Comparison of ENCODE assay signal across 16 mouse cellular contexts in the genomic region with DNA sequence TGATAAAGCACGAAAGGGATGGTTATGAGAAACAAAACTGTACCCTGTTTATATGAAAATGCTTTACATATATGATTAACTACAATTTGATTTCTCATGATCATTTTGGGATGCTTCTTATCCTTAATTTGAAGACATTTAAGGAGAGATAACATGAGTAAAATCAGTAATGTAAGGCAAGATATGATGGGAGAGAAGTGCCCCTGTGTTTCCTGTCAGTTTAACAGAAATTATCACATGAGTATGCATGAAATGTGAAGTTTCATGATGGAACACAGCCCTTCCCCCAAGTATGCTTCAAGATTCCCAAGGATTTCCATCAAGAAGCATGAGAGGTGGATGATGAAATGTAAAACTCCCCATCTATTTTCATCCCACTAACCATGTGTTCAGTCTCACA.
DNase-seq lines count a peak whose midpoint lies in the region; TF ChIP-seq lines count a peak whose summit lies in the region.
"Had no signal": no experiment of that assay in that cellular context is flagged by ENCODE, and none has a peak within 500 bp of the region (broad histone marks: within the 10 kb centered on the region; RNA-seq: fewer than 3 reads in every experiment).

No protein-coding gene starts in this region.

- intact Hi-C loops in left cerebral cortex, adult 2 months (cut with DNase I): no loop called here

- no peak for DNase-seq in MEL (ENCODE audit: low read depth, low spot score)
- no peak for DNase-seq in left cerebral cortex, adult 2 months (ENCODE audit: extremely low spot score in 1 of 2, low spot score in 2 of 2)
- DNase-seq: adrenal gland, adult 2 months; adrenal gland, adult 8-10 months; adrenal gland, postnatal 10 days; adrenal gland, postnatal 14 days; adrenal gland, postnatal 25 days; adrenal gland, postnatal 36 days; B cell, adult 2 months; cerebellum, adult 11 months; cerebellum, adult 11-12 months; cerebellum, adult 18-20 months; cerebellum, adult 2 months; cerebellum, adult 8-10 months had no signal

- H3K4me1 ChIP-seq in MEL (ENCODE audit: control insufficient read depth in 1 of 2, insufficient read depth in 2 of 2, low read length in 2 of 2): peaks cover 2 to 7% of the 10 kb centered on the region in 2 experiments; a peak in 3 of 4 replicates

- no peak for TF ChIP-seq POLR2A in MEL (IDR thresholded peaks at IDR 0.05; ENCODE audit: control insufficient read depth in 1 of 2, insufficient read depth in 1 of 2, low read depth in 1 of 2, low read length in 2 of 2, poor library complexity in 1 of 2)

- no peak overlapping the region for H3K27ac ChIP-seq in MEL (ENCODE audit: control insufficient read depth, low read depth, low read length)
- H3K27ac ChIP-seq in left cerebral cortex, adult 2 months: no peak overlapping the region

- peaks cover 0 to 15% of the 10 kb centered on the region in 2 experiments; a peak in 2 of 4 replicates for H3K36me3 ChIP-seq in MEL (ENCODE audit: control insufficient read depth in 1 of 2, insufficient read depth in 2 of 2, low read length in 2 of 2)
- H3K36me3 ChIP-seq: G1E had no signal

- H3K27me3 ChIP-seq in MEL (ENCODE audit: control insufficient read depth in 1 of 2, insufficient read depth in 2 of 2, low read length in 2 of 2): no peaks in the 10 kb centered on the region
- H3K27me3 ChIP-seq: CH12.LX had no signal

- H3K9ac ChIP-seq in MEL (ENCODE audit: control insufficient read depth, low read depth, low read length, poor library complexity, severe bottlenecking): no peak overlapping the region

- TF ChIP-seq EP300 in MEL (IDR thresholded peaks at IDR 0.05; ENCODE audit: low read depth in 1 of 2, low read length in 2 of 2): peak; percentile 64 to 84; a peak in 3 of 4 replicates

- no peaks in the 10 kb centered on the region for H3K79me2 ChIP-seq in MEL (ENCODE audit: control insufficient read depth, insufficient read depth, low read length, poor library complexity)

- TF ChIP-seq RAD21 in MEL (IDR thresholded peaks at IDR 0.05; ENCODE audit: low read depth, low read length): no peak

- no peaks in the 10 kb centered on the region for H3K9me3 ChIP-seq in MEL (replicated peaks; ENCODE audit: insufficient read depth, low read length)
- H3K9me3 ChIP-seq: G1E had no signal

- H3K4me3 ChIP-seq in MEL (ENCODE audit: control insufficient read depth in 1 of 2, insufficient read depth in 1 of 2, low read depth in 2 of 2, low read length in 2 of 2): no peak overlapping the region
- H3K4me3 ChIP-seq in left cerebral cortex, adult 2 months: no peak overlapping the region

- TF ChIP-seq CTCF in MEL (IDR thresholded peaks at IDR 0.05 in 2 of 3, conservative IDR thresholded peaks at IDR 0.05 in 1 of 3; ENCODE audit: control insufficient read depth in 1 of 3, insufficient read depth in 1 of 3, low read depth in 2 of 3, low read length in 3 of 3, poor library complexity in 1 of 3, severe bottlenecking in 1 of 3): no peak
- no peak for TF ChIP-seq CTCF in left cerebral cortex, adult 2 months (IDR thresholded peaks at IDR 0.05)

TF ChIP-seq in MEL, 35 proteins besides CTCF, POLR2A, EP300 and RAD21:
- no peak for TF ChIP-seq CHD1 (IDR thresholded peaks at IDR 0.05; ENCODE audit: low read depth, low read length)
- TF ChIP-seq TCF12 (IDR thresholded peaks at IDR 0.05; ENCODE audit: low read depth, low read length): peak; percentile 58; the same call in 1 of the 2 replicates
- peak; percentile 78 for TF ChIP-seq MYB (IDR thresholded peaks at IDR 0.05; ENCODE audit: low read depth, low read length)
